Mouse (Mus musculus) MEL (cell line): ENCODE measurements around the gene Caskin1. TPM values are rescaled to one million over a fixed set of nuclear protein-coding genes. Genes with fewer than 3 reads are reported as not detected.

Experiments
- DNase-seq: peaks from one replicate; pipeline ENCODE4 v3.0.0; 2011; ENCODE audit warnings: low read depth, low spot score
- H3K27ac ChIP-seq: 2 replicates; pipeline ENCODE4 v1.5.1; 2012; ENCODE audit warnings: low read depth, mild to moderate bottlenecking, control low read depth, low read length, moderate library complexity; ENCODE audit not compliant: control insufficient read depth
- H3K27me3 ChIP-seq, 2 experiments: fragments of 150-350 bp in 1 of 2; sonication (generic) in 1 of 2; 2 replicates each; pipeline ENCODE4 v1.6.1; 2012; ENCODE audit warnings: low read length in 2 of 2, mild to moderate bottlenecking in 2 of 2, improper control_type of control experiment in 1 of 2, moderate library complexity in 1 of 2; ENCODE audit not compliant: insufficient read depth in 2 of 2, control insufficient read depth in 1 of 2
- H3K36me3 ChIP-seq, 2 experiments: 2 replicates each; pipeline ENCODE4 v1.6.1; 2012 to 2014; ENCODE audit warnings: low read length in 2 of 2, improper control_type of control experiment in 1 of 2, inconsistent platforms in 1 of 2, mild to moderate bottlenecking in 1 of 2; ENCODE audit not compliant: insufficient read depth in 2 of 2, control insufficient read depth in 1 of 2
- H3K4me1 ChIP-seq, 2 experiments: fragments of 150-350 bp in 1 of 2; sonication (generic) in 1 of 2; 2 replicates each; pipeline ENCODE4 v1.6.1; 2012; ENCODE audit warnings: low read length in 2 of 2, improper control_type of control experiment in 1 of 2, mild to moderate bottlenecking in 1 of 2; ENCODE audit not compliant: insufficient read depth in 2 of 2, control insufficient read depth in 1 of 2
- H3K4me3 ChIP-seq, 2 experiments: fragments of 150-350 bp in 1 of 2; sonication (generic) in 1 of 2; 2 replicates each; pipeline ENCODE4 v1.5.1; 2012; ENCODE audit warnings: low read depth in 2 of 2, low read length in 2 of 2, mild to moderate bottlenecking in 2 of 2, moderate library complexity in 2 of 2, control low read depth in 1 of 2, improper control_type of control experiment in 1 of 2; ENCODE audit not compliant: control insufficient read depth in 1 of 2, insufficient read depth in 1 of 2
- H3K79me2 ChIP-seq: 2 replicates; pipeline ENCODE4 v1.6.1; 2012; ENCODE audit warnings: mild to moderate bottlenecking, low read length, moderate library complexity; ENCODE audit not compliant: control insufficient read depth, poor library complexity, insufficient read depth
- H3K9ac ChIP-seq: 2 replicates; pipeline ENCODE4 v1.6.1; 2012; ENCODE audit warnings: low read depth, mild to moderate bottlenecking, control low read depth, low read length, moderate library complexity; ENCODE audit not compliant: control insufficient read depth, poor library complexity, severe bottlenecking
- H3K9me3 ChIP-seq: fragments of 150-350 bp; sonication (generic); replicated peaks from 2 replicates; pipeline ENCODE4 v1.6.1; 2012; ENCODE audit warnings: mild to moderate bottlenecking, low read length, improper control_type of control experiment, moderate library complexity; ENCODE audit not compliant: insufficient read depth
- CHD2 ChIP-seq: IDR thresholded peaks from 2 replicates; pipeline ENCODE4 v1.6.1; 2011; ENCODE audit warnings: low read length, improper control_type of control experiment
- CTCF ChIP-seq, 3 experiments: IDR thresholded peaks in 2 of 3; conservative IDR thresholded peaks in 1 of 3; 2 replicates each; pipeline ENCODE4 v1.5.1; 2011 to 2012; ENCODE audit warnings: low read length in 3 of 3, low read depth in 2 of 3, mild to moderate bottlenecking in 2 of 3, improper control_type of control experiment in 1 of 3, inconsistent platforms in 1 of 3, mixed read lengths in 1 of 3, moderate library complexity in 1 of 3; ENCODE audit not compliant: control insufficient read depth in 1 of 3, insufficient read depth in 1 of 3, poor library complexity in 1 of 3, severe bottlenecking in 1 of 3
- EP300 ChIP-seq, 2 experiments: IDR thresholded peaks; 2 replicates each; pipeline ENCODE4 v1.6.1; 2011; ENCODE audit warnings: improper control_type of control experiment in 2 of 2, low read length in 2 of 2, low read depth in 1 of 2, mild to moderate bottlenecking in 1 of 2
- ETS1 ChIP-seq: IDR thresholded peaks from 2 replicates; pipeline ENCODE4 v1.6.1; 2012; ENCODE audit warnings: low read depth, mild to moderate bottlenecking, inconsistent platforms, low read length, improper control_type of control experiment, moderate library complexity
- JUND ChIP-seq: IDR thresholded peaks from 2 replicates; pipeline ENCODE4 v1.6.1; 2011; ENCODE audit warnings: low read depth, mild to moderate bottlenecking, improper control_type of control experiment, low read length
- MAFK ChIP-seq: IDR thresholded peaks from 2 replicates; pipeline ENCODE4 v1.6.1; 2011; ENCODE audit warnings: low read depth, mild to moderate bottlenecking, low read length, improper control_type of control experiment, borderline replicate concordance
- MAZ ChIP-seq: IDR thresholded peaks from 2 replicates; pipeline ENCODE4 v1.6.1; 2012; ENCODE audit warnings: low read depth, mild to moderate bottlenecking, inconsistent platforms, low read length, improper control_type of control experiment
- MEF2A ChIP-seq: IDR thresholded peaks from 2 replicates; pipeline ENCODE4 v1.6.1; 2014; ENCODE audit warnings: low read depth, mild to moderate bottlenecking, inconsistent platforms, low read length, improper control_type of control experiment; ENCODE audit not compliant: poor library complexity, insufficient replicate concordance, severe bottlenecking; ENCODE audit errors: extremely low read depth
- MXI1 ChIP-seq: IDR thresholded peaks from 2 replicates; pipeline ENCODE4 v1.6.1; 2011; ENCODE audit warnings: mild to moderate bottlenecking, low read depth, low read length, improper control_type of control experiment
- POLR2AphosphoS2 ChIP-seq: IDR thresholded peaks from 2 replicates; pipeline ENCODE4 v1.6.1; 2011; ENCODE audit warnings: low read length, improper control_type of control experiment
- POLR2AphosphoS5 ChIP-seq: IDR thresholded peaks from 2 replicates; pipeline ENCODE4 v1.6.1; 2012; ENCODE audit warnings: low read depth, borderline replicate concordance, mild to moderate bottlenecking, inconsistent platforms, low read length, moderate library complexity, mixed read lengths
- RAD21 ChIP-seq: IDR thresholded peaks from 2 replicates; pipeline ENCODE4 v1.6.1; 2011; ENCODE audit warnings: mild to moderate bottlenecking, low read depth, low read length, improper control_type of control experiment
- RCOR1 ChIP-seq: IDR thresholded peaks from 2 replicates; pipeline ENCODE4 v1.6.1; 2012; ENCODE audit warnings: low read depth, mild to moderate bottlenecking, inconsistent platforms, low read length, improper control_type of control experiment
- TAL1 ChIP-seq: IDR thresholded peaks from 2 replicates; pipeline ENCODE4 v1.6.1; 2012; ENCODE audit warnings: mild to moderate bottlenecking, inconsistent platforms, low read length, moderate library complexity, mixed read lengths
- UBTF ChIP-seq: IDR thresholded peaks from 2 replicates; pipeline ENCODE4 v1.6.1; 2012; ENCODE audit warnings: low read depth, mild to moderate bottlenecking, inconsistent platforms, low read length, improper control_type of control experiment, moderate library complexity, borderline replicate concordance; ENCODE audit not compliant: insufficient read depth
- USF2 ChIP-seq, 2 experiments: IDR thresholded peaks; 2 replicates each; pipeline ENCODE4 v1.6.1; 2011 to 2012; ENCODE audit warnings: improper control_type of control experiment in 2 of 2, low read length in 2 of 2, borderline replicate concordance in 1 of 2, inconsistent platforms in 1 of 2, low read depth in 1 of 2, mild to moderate bottlenecking in 1 of 2; ENCODE audit not compliant: insufficient read depth in 1 of 2
- ZC3H11A ChIP-seq: IDR thresholded peaks from 2 replicates; pipeline ENCODE4 v1.6.1; 2012; ENCODE audit warnings: low read depth, mild to moderate bottlenecking, inconsistent platforms, low read length, improper control_type of control experiment
- ZNF384 ChIP-seq: IDR thresholded peaks from 2 replicates; pipeline ENCODE4 v1.6.1; 2012; ENCODE audit warnings: low read depth, mild to moderate bottlenecking, inconsistent platforms, low read length, improper control_type of control experiment
- polyA plus RNA-seq, 2 experiments: library from polyadenylated mRNA; stranded (reverse) in 1 of 2; unstranded in 1 of 2; fragments of >175 nt in 1 of 2; fragments of >200 nt in 1 of 2; gene quantifications; 2 replicates each; pipeline versions ENCODE4 v1.2.1 to v1.2.4; 2012; ENCODE audit warnings: low replicate concordance in 2 of 2, low read depth in 1 of 2; ENCODE audit not compliant: insufficient read length in 2 of 2, insufficient read depth in 1 of 2, missing spikeins in 1 of 2
- total RNA-seq: library from RNA; depleted of rRNA; stranded (reverse); fragments of 300-350 nt; gene quantifications from 2 replicates; pipeline ENCODE4 v1.2.3, GENCODE M21; 2012

The Caskin1 gene
- total and polyA plus RNA-seq, 3 experiments: 0.04 to 0.38 TPM; not detected in 1

- no peak within 1 kb of the TSS for H3K27ac ChIP-seq
- H3K9me3 ChIP-seq: no peaks in the 10 kb centered on the region
- no peak within 1 kb of the TSS for H3K9ac ChIP-seq
- H3K4me1 ChIP-seq: no peaks in the 10 kb centered on the region
- no peaks in the 10 kb centered on the region for H3K27me3 ChIP-seq
- H3K36me3 ChIP-seq: no peaks in the 10 kb centered on the region; a peak in 1 of 4 replicates
- TF ChIP-seq POLR2AphosphoS5: no peak
- TF ChIP-seq MAFK: no peak
- no peak for TF ChIP-seq RAD21
- H3K79me2 ChIP-seq: no peaks in the 10 kb centered on the region
- DNase-seq: no peak
- H3K4me3 ChIP-seq: no peak within 1 kb of the TSS
Observed at GRCm38 (mm10) chr17:24442632-24443155, 45.7 kb upstream of the Caskin1 start, which contains the start of gene Dnase1l2. TSS of gene Dnase1l2 (minus strand) at chr17:24443105.

GRCm38 (mm10) chr17:24443409-24443808 is 45.0 kb upstream of the Caskin1 start:
- Histone ChIP-seq H3K36me3 (no peaks in the 10 kb centered on the region; a peak in 1 of 4 replicates), H3K4me3 (no peak overlapping the region), H3K4me1 (no peaks in the 10 kb centered on the region), H3K9me3 (no peaks in the 10 kb centered on the region), H3K27me3 (no peaks in the 10 kb centered on the region), H3K79me2 (no peaks in the 10 kb centered on the region), H3K27ac (no peak overlapping the region), H3K9ac (no peak overlapping the region)
- no peak for DNase-seq
- no peak for TF ChIP-seq ZC3H11A
- TF ChIP-seq UBTF: no peak
- TF ChIP-seq ZNF384: no peak
- no peak for TF ChIP-seq MAFK
- no peak for TF ChIP-seq POLR2AphosphoS5
- no peak for TF ChIP-seq TAL1
- no peak for TF ChIP-seq POLR2AphosphoS2
- no peak for TF ChIP-seq CHD2
- TF ChIP-seq USF2 (IDR thresholded peaks at IDR 0.05; ENCODE audit: borderline replicate concordance in 1 of 2, insufficient read depth in 1 of 2, low read depth in 1 of 2, low read length in 2 of 2): no peak
- no peak for TF ChIP-seq EP300 (IDR thresholded peaks at IDR 0.05; ENCODE audit: low read depth in 1 of 2, low read length in 2 of 2)
- no peak for TF ChIP-seq JUND
- TF ChIP-seq RCOR1: no peak
- no peak for TF ChIP-seq MEF2A
- TF ChIP-seq ETS1: no peak
- no peak for TF ChIP-seq MXI1
- TF ChIP-seq MAZ: no peak
- no peak for TF ChIP-seq CTCF (IDR thresholded peaks at IDR 0.05 in 2 of 3, conservative IDR thresholded peaks at IDR 0.05 in 1 of 3; ENCODE audit: control insufficient read depth in 1 of 3, insufficient read depth in 1 of 3, low read depth in 2 of 3, low read length in 3 of 3, poor library complexity in 1 of 3, severe bottlenecking in 1 of 3)
